Mouse (Mus musculus): Measurements from ENCODE around the gene Zfp866.
A peak's percentile ranks its signal among the peaks of the same experiment; 100 is the strongest.

Zfp866 gene

GRCm38 (mm10) chr8:69796721-69797345 lies 5.9 kb upstream of the Zfp866 start:
- DNase-seq = no peak

- DNase-seq = no peak
Observed at GRCm38 (mm10) chr8:69794901-69795300, 3.9 kb upstream of the Zfp866 start.

- DNase-seq = no peak
Observed at GRCm38 (mm10) chr8:69794096-69794495, 3.1 kb upstream of the Zfp866 start.

GRCm38 (mm10) chr8:69793666-69794065 lies 2.7 kb upstream of the Zfp866 start:
- DNase-seq = no peak

GRCm38 (mm10) chr8:69791415-69792068 lies 564 bp upstream of the Zfp866 start:
- DNase-seq = peak in 1 of 2 experiments; percentile 44

GRCm38 (mm10) chr8:69790364-69790763 lies 614 bp downstream of the Zfp866 start:
- DNase-seq = no peak

GRCm38 (mm10) chr8:69789731-69790130 lies 1.2 kb downstream of the Zfp866 start:
- no peak for DNase-seq

GRCm38 (mm10) chr8:69789105-69789504 lies 1.9 kb downstream of the Zfp866 start:
- DNase-seq = no peak

GRCm38 (mm10) chr8:69777111-69777510 lies 13.9 kb downstream of the Zfp866 start:
- DNase-seq = no peak

- DNase-seq = no peak
Observed at GRCm38 (mm10) chr8:69775149-69775534, 15.8 kb downstream of the Zfp866 start.

GRCm38 (mm10) chr8:69774503-69775148 lies 16.4 kb downstream of the Zfp866 start, which contains the start of gene Gm20422:
Gene Gm20422, minus strand, starts transcription at chr8:69774886.
- DNase-seq = peak; percentile 85 to 88

- no peak for DNase-seq
Observed at GRCm38 (mm10) chr8:69772106-69772505, 18.9 kb downstream of the Zfp866 start.

- DNase-seq = no peak
Observed at GRCm38 (mm10) chr8:69771221-69771620, 19.8 kb downstream of the Zfp866 start.

- no peak for DNase-seq
Observed at GRCm38 (mm10) chr8:69761814-69762445, 29.0 kb downstream of the Zfp866 start.

GRCm38 (mm10) chr8:69758316-69758715 lies 32.7 kb downstream of the Zfp866 start:
- DNase-seq = no peak

GRCm38 (mm10) chr8:69752437-69752836 lies 38.5 kb downstream of the Zfp866 start:
- no peak for DNase-seq

- DNase-seq = peak; percentile 96
Observed at GRCm38 (mm10) chr8:69749544-69750454, 41.2 kb downstream of the Zfp866 start, which contains the start of gene Zfp963. Gene Zfp963, minus strand, starts transcription at chr8:69749970.

- DNase-seq = no peak
Observed at GRCm38 (mm10) chr8:69741231-69741630, 49.7 kb downstream of the Zfp866 start.

- no peak for DNase-seq
Observed at GRCm38 (mm10) chr8:69740763-69741162, 50.2 kb downstream of the Zfp866 start.

- DNase-seq = no peak
Observed at GRCm38 (mm10) chr8:69735495-69735894, 55.5 kb downstream of the Zfp866 start.

GRCm38 (mm10) chr8:69717232-69717580 lies 73.8 kb downstream of the Zfp866 start:
- no peak for DNase-seq

All from cerebellum, postnatal 36 days (tissue).